Mouse (Mus musculus): ENCODE measurements around the gene Mcpt9.
"Not testable (repeated sequence)": the region's sequence is repeated elsewhere in the genome, so short reads cannot be mapped to it uniquely, and the experiment has no call there.

The Mcpt9 gene

GRCm38 (mm10) chr14:56030395-56030794 is at the start of gene Mcpt9:
Gene Mcpt9, minus strand, starts transcription at chr14:56030495.
- not testable (repeated sequence) for DNase-seq (ENCODE audit: low spot score in 2 of 2)

- not testable (repeated sequence) for DNase-seq (ENCODE audit: low spot score in 2 of 2)
Measured at GRCm38 (mm10) chr14:56062213-56062612, 31.9 kb upstream of the Mcpt9 start, which contains the start of gene Mcpt4. Gene Mcpt4, minus strand, starts transcription at chr14:56062313.

DNA sequence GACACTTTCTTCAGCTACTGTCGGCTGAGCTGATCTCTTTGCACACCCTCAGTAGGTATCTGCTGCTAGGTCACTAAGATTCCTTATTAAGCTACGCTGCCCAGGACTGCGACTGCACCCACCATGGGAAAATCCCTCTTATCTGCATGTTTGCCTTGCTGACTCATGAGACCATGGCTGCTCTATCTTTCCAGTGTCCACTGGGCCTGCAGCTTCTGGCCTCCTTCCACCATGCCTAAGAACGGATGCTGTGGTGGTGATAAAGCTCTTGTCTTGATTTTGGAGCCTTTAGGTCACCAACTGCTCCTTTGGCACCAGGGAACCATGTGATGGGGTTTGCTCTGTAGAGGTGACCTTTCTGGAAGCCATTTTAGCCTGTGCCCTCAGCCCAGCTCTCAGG is 27.4 kb upstream of the Mcpt9 start:
- DNase-seq (ENCODE audit: low spot score in 2 of 2): no peak

GRCm38 (mm10) chr14:56055408-56055807 is 25.1 kb upstream of the Mcpt9 start:
- DNase-seq (ENCODE audit: low spot score in 2 of 2): no peak

GRCm38 (mm10) chr14:56041792-56042191 is 11.5 kb upstream of the Mcpt9 start, which contains the start of gene Mcpt2:
Gene Mcpt2, plus strand, starts transcription at chr14:56042041.
- not testable (repeated sequence) for DNase-seq (ENCODE audit: low spot score in 2 of 2)

DNA sequence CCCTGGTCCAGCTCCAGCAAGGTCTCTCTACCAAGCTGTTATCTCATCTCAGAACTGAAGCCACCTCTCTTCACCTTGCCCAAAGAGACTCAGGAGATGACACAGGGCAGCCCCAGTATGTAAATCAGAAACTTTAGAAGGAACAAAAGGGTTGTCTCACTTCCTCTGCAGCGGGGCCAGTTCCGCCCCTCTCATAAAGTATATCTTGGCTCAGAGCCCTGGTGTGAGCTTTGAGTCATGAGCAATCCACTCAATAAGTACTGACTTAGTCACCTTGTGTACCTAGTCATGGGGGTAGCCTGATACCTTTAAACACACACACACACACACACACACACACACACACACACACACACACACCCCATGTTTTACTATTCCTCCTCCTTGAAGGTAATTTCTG is 4.1 kb upstream of the Mcpt9 start:
- peak; percentile 7 to 18 for DNase-seq (ENCODE audit: low spot score in 2 of 2)

DNA sequence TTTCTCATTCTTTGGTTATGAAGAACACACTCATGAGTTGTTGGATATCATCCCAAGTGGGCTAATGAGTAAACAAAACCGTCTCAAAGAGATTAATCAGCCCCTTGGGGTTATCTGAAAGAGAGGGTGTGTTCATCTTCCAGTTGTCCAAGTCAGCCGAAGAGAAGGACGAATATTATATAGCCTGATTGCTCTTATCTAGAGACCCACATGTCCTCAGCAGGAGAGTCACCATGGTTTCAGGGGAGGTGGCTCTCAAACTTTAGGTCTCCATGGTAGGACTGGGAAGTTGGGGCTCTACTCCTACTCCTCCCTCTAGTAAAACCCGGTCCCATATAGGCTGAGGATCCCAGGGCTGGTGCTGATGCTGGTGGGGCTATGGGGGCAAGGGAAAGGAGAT is 9.0 kb downstream of the Mcpt9 start:
- DNase-seq (ENCODE audit: low spot score in 2 of 2): not testable (repeated sequence)

DNA sequence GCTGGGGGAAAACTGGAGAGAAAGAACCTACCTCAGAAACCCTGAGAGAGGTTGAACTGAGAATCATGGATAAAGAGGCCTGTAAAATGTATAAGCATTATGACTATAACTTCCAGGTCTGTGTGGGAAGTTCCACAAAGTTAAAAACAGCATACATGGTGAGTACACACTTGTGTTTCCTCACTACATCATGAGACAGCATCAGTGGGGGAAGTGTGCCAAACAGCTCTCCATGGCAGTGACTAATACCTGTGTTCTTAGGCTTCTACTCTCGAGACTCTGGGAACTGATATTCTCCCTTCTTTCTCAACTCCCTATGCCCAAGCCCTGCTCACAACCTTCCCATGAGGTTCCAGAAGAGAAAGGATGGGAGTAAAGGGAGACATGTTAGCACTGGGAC is 10.8 kb downstream of the Mcpt9 start:
- DNase-seq (ENCODE audit: low spot score in 2 of 2): no peak

- not testable (repeated sequence) for DNase-seq (ENCODE audit: low spot score in 2 of 2)
Measured at GRCm38 (mm10) chr14:56017671-56018070, 12.6 kb downstream of the Mcpt9 start, which contains the start of gene Mcpt1. Gene Mcpt1, plus strand, starts transcription at chr14:56017971.

- no peak for DNase-seq (ENCODE audit: low spot score in 2 of 2)
Measured at GRCm38 (mm10) chr14:56013924-56014323, 16.4 kb downstream of the Mcpt9 start.

- DNase-seq (ENCODE audit: low spot score in 2 of 2): no peak
Measured at GRCm38 (mm10) chr14:56013147-56013546, 17.1 kb downstream of the Mcpt9 start.

GRCm38 (mm10) chr14:55987464-55987863 is 42.8 kb downstream of the Mcpt9 start:
- DNase-seq (ENCODE audit: low spot score in 2 of 2): not testable (repeated sequence)

Measured in urinary bladder, adult 18-20 months (tissue).